Mouse (Mus musculus): ENCODE data around the gene Tbc1d13. TPM values are rescaled to one million over a fixed set of nuclear protein-coding genes. Genes with fewer than 3 reads are reported as not detected.
"Not testable (repeated sequence)": the region's sequence is repeated elsewhere in the genome, so short reads cannot be mapped to it uniquely, and the experiment has no call there.

Gene Tbc1d13
- polyA plus RNA-seq, 1 experiment, result 26.2 TPM

GRCm38 (mm10) chr2:30171371-30171996 is 37.9 kb downstream of the Tbc1d13 start, which contains the start of gene Endog:
Gene Endog (plus strand): TSS chr2:30171493.
- Histone ChIP-seq H3K27ac (ENCODE audit: control insufficient read depth, insufficient read depth, low read depth, low read length) (peak within 1 kb of the TSS; percentile 37), H3K36me3 (ENCODE audit: control insufficient read depth, insufficient read depth, low read length) (peaks cover 2% of the 10 kb centered on the region), H3K4me3 (ENCODE audit: control insufficient read depth, low read depth, low read length) (peak within 1 kb of the TSS; percentile 73), H3K4me1 (ENCODE audit: control insufficient read depth, insufficient read depth, low read length) (peaks cover 18% of the 10 kb centered on the region), H3K27me3 (ENCODE audit: control insufficient read depth, insufficient read depth, low read length) (no peaks in the 10 kb centered on the region)
- peak; percentile 71 for TF ChIP-seq POLR2A (IDR thresholded peaks at IDR 0.05; ENCODE audit: control insufficient read depth, low read depth, low read length)
- no peak for TF ChIP-seq CTCF (IDR thresholded peaks at IDR 0.05; ENCODE audit: control insufficient read depth, insufficient read depth, insufficient replicate concordance, low read depth, low read length)

DNA sequence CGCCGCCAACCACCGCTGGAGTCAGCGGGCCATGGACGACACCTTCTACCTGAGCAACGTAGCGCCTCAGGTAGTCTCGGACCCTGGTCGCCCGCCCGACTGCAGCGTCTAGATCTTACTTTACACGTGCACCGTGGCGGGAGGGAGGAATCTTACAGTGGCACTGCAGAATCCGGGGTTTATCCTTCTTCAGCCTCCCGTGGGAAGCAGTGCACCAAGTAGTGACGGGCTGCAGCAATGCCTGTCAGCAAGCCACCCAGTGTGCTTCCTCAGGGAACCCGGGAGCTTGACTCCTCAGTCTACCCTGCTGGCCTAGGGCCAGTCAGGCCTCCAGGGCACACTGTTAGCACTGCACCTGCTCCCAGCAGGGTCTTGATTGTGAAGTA is 38.4 kb downstream of the Tbc1d13 start:
- H3K27ac ChIP-seq (ENCODE audit: control insufficient read depth, insufficient read depth, low read depth, low read length), result peak overlapping the region; percentile 37
- TF ChIP-seq CTCF (IDR thresholded peaks at IDR 0.05; ENCODE audit: control insufficient read depth, insufficient read depth, insufficient replicate concordance, low read depth, low read length) (peak; percentile 7; the same call in 1 of the 2 replicates), POLR2A (IDR thresholded peaks at IDR 0.05; ENCODE audit: control insufficient read depth, low read depth, low read length) (no peak)

GRCm38 (mm10) chr2:30173541-30174240 is 40.1 kb downstream of the Tbc1d13 start:
- Histone ChIP-seq H3K27me3 (ENCODE audit: control insufficient read depth, insufficient read depth, low read length) (no peaks in the 10 kb centered on the region), H3K4me3 (ENCODE audit: control insufficient read depth, low read depth, low read length) (no peak overlapping the region), H3K4me1 (ENCODE audit: control insufficient read depth, insufficient read depth, low read length) (peaks cover 25% of the 10 kb centered on the region), H3K36me3 (ENCODE audit: control insufficient read depth, insufficient read depth, low read length) (peaks cover 2% of the 10 kb centered on the region), H3K27ac (ENCODE audit: control insufficient read depth, insufficient read depth, low read depth, low read length) (no peak overlapping the region)
- TF ChIP-seq POLR2A (IDR thresholded peaks at IDR 0.05; ENCODE audit: control insufficient read depth, low read depth, low read length), result no peak
- no peak for TF ChIP-seq CTCF (IDR thresholded peaks at IDR 0.05; ENCODE audit: control insufficient read depth, insufficient read depth, insufficient replicate concordance, low read depth, low read length)

More for the DNA sequence above, 38.4 kb downstream of the Tbc1d13 start:
- Histone ChIP-seq H3K36me3 (ENCODE audit: control insufficient read depth, insufficient read depth, low read length) (peaks cover 2% of the 10 kb centered on the region), H3K4me1 (ENCODE audit: control insufficient read depth, insufficient read depth, low read length) (peaks cover 18% of the 10 kb centered on the region), H3K4me3 (ENCODE audit: control insufficient read depth, low read depth, low read length) (peak overlapping the region; percentile 73), H3K27me3 (ENCODE audit: control insufficient read depth, insufficient read depth, low read length) (no peaks in the 10 kb centered on the region)

DNA sequence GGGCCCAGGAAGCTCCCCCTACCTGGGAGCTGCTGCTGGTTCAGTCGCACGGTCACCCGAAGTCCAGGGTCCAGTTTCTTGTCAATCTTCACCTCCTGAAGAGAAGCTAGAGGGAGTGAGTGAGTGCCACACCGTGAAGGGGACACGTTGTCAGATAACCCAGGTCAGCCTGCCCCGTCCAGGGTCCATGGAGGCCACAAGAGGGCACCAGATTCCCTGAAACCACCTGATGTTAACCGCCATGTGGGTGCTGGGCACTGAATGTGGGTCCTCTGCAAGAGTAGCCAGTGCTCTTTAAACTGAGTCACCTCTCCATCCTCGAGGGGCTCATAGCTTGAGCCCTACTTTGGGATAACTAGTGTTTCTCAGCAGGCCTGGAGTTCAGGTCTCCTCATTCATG is 42.4 kb downstream of the Tbc1d13 start:
- Histone ChIP-seq H3K27me3 (ENCODE audit: control insufficient read depth, insufficient read depth, low read length) (no peaks in the 10 kb centered on the region), H3K27ac (ENCODE audit: control insufficient read depth, insufficient read depth, low read depth, low read length) (no peak overlapping the region), H3K4me3 (ENCODE audit: control insufficient read depth, low read depth, low read length) (peak overlapping the region; percentile 31; the same call in 1 of the 2 replicates), H3K36me3 (ENCODE audit: control insufficient read depth, insufficient read depth, low read length) (peaks cover 2% of the 10 kb centered on the region), H3K4me1 (ENCODE audit: control insufficient read depth, insufficient read depth, low read length) (peaks cover 25% of the 10 kb centered on the region)
- TF ChIP-seq POLR2A (IDR thresholded peaks at IDR 0.05; ENCODE audit: control insufficient read depth, low read depth, low read length) (no peak), CTCF (IDR thresholded peaks at IDR 0.05; ENCODE audit: control insufficient read depth, insufficient read depth, insufficient replicate concordance, low read depth, low read length) (peak; percentile 16; the same call in 1 of the 2 replicates)

GRCm38 (mm10) chr2:30176561-30176960 is 43.0 kb downstream of the Tbc1d13 start:
- no peak overlapping the region for H3K27ac ChIP-seq (ENCODE audit: control insufficient read depth, insufficient read depth, low read depth, low read length)
- no peaks in the 10 kb centered on the region for H3K27me3 ChIP-seq (ENCODE audit: control insufficient read depth, insufficient read depth, low read length)
- peaks cover 19% of the 10 kb centered on the region for H3K4me1 ChIP-seq (ENCODE audit: control insufficient read depth, insufficient read depth, low read length)
- peak overlapping the region; percentile 31 for H3K4me3 ChIP-seq (ENCODE audit: control insufficient read depth, low read depth, low read length)
- peaks cover 2% of the 10 kb centered on the region for H3K36me3 ChIP-seq (ENCODE audit: control insufficient read depth, insufficient read depth, low read length)
- TF ChIP-seq CTCF (IDR thresholded peaks at IDR 0.05; ENCODE audit: control insufficient read depth, insufficient read depth, insufficient replicate concordance, low read depth, low read length), result no peak
- TF ChIP-seq POLR2A (IDR thresholded peaks at IDR 0.05; ENCODE audit: control insufficient read depth, low read depth, low read length), result no peak

DNA sequence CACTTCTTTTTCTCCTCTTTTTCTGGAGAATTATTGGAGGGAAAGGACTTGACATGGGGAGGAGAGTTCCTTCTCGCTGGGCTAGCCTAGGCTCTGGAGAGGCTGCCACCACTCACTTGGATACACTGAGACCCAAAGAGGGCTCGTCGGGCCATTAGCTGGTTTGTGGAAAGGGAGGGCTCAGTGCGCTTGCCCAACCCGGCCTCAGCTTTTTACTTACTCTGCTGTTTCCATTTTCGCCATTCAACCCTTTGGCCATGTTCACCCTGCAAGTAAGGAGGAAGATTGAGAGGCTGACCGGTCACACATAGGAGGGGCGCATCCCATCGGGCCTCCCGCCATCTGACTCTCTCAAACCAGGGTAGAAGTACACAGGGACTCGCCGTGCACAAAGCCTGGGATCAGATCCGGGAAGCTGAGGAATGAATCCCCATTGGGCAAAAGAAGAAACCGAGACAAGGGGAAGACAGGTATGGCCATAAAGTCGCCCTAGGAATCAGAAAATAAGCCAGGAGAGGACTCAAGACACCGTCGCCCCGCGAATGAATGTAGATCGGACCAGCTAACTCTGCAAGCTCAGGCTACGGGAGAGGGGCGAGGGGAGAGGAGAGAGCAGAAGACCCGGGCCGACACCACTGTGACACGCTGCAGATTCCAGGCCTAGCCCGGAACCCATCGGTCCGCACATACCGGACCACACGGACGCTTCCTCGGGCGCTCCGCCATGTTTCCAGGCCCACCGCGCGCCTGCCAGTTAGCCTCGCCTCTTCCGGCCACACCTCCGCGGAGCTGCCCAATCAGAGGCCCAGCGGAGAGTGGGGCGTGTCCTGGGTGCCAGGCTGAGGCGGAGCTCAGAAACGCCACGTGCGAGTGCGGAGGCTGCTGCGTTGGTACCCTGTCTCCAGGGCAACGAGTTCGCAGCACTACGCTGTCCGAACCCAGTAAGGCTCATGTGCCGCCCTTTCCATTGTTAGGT is 44.4 kb downstream of the Tbc1d13 start, which contains the start of gene Spout1:
Gene Spout1 (minus strand): TSS at position 760 of the 976 bp plus-strand sequence.
- H3K27ac ChIP-seq (ENCODE audit: control insufficient read depth, insufficient read depth, low read depth, low read length), result peak within 1 kb of the TSS; percentile 93
- TF ChIP-seq POLR2A (IDR thresholded peaks at IDR 0.05; ENCODE audit: control insufficient read depth, low read depth, low read length) (peak; percentile 87; the same call in 1 of the 2 replicates), CTCF (IDR thresholded peaks at IDR 0.05; ENCODE audit: control insufficient read depth, insufficient read depth, insufficient replicate concordance, low read depth, low read length) (no peak)
- H3K4me1 ChIP-seq (ENCODE audit: control insufficient read depth, insufficient read depth, low read length), result peaks cover 11% of the 10 kb centered on the region
- H3K4me3 ChIP-seq (ENCODE audit: control insufficient read depth, low read depth, low read length), result peak within 1 kb of the TSS; percentile 100
- H3K36me3 ChIP-seq (ENCODE audit: control insufficient read depth, insufficient read depth, low read length), result peaks cover 2% of the 10 kb centered on the region
- no peaks in the 10 kb centered on the region for H3K27me3 ChIP-seq (ENCODE audit: control insufficient read depth, insufficient read depth, low read length)

- H3K27me3 ChIP-seq (ENCODE audit: control insufficient read depth, insufficient read depth, low read length); H3K36me3 ChIP-seq (ENCODE audit: control insufficient read depth, insufficient read depth, low read length); H3K27ac ChIP-seq (ENCODE audit: control insufficient read depth, insufficient read depth, low read depth, low read length): not testable (repeated sequence)
- Histone ChIP-seq H3K4me1 (ENCODE audit: control insufficient read depth, insufficient read depth, low read length) (peaks cover 11% of the 10 kb centered on the region), H3K4me3 (ENCODE audit: control insufficient read depth, low read depth, low read length) (peak overlapping the region; percentile 100)
Observed at GRCm38 (mm10) chr2:30178711-30179110, 45.2 kb downstream of the Tbc1d13 start.
